Mouse (Mus musculus): ENCODE results near the gene Dnmt3a. TPM values are rescaled to one million over a fixed set of nuclear protein-coding genes. Genes with fewer than 3 reads are reported as not detected.

Dnmt3a gene
- polyA plus RNA-seq, 1 experiment from 2014 or later: 152 TPM

- no peak overlapping the region for H3K9ac ChIP-seq
- 58% methylated on average over 7 of the region's 7 CpGs for WGBS
- H3K4me1 ChIP-seq: peaks cover 25% of the 10 kb centered on the region
- H3K36me3 ChIP-seq (replicated peaks): 0 out of 2 replicates have a peak, but pooled peaks cover 5% of the 10 kb centered on the region
- 0 out of 2 replicates have a peak, but pooled peaks have one; percentile 3 for ATAC-seq (replicated peaks)
- peak overlapping the region; percentile 60 for H3K27ac ChIP-seq
- H3K27me3 ChIP-seq (replicated peaks): no peaks in the 10 kb centered on the region
- no peak overlapping the region for H3K4me3 ChIP-seq
- no peaks in the 10 kb centered on the region for H3K9me3 ChIP-seq
- 0 out of 2 replicates have a peak overlapping the region, but pooled peaks have one; percentile 31 for H3K4me2 ChIP-seq
These were observed 27.4 kb downstream of the Dnmt3a start for GRCm38 (mm10) chr12:3833059-3833760.

- 4% methylated on average over 8 of the region's 8 CpGs for WGBS
- H3K9me3 ChIP-seq: no peaks in the 10 kb centered on the region
- H3K27ac ChIP-seq: peak overlapping the region; percentile 60
- 0 out of 2 replicates have a peak, but pooled peaks cover 5% of the 10 kb centered on the region for H3K36me3 ChIP-seq (replicated peaks)
- no peak overlapping the region for H3K9ac ChIP-seq
- H3K4me1 ChIP-seq: peaks cover 25% of the 10 kb centered on the region
- peak; percentile 78 for ATAC-seq (replicated peaks)
- H3K4me3 ChIP-seq: no peak overlapping the region
- peak overlapping the region; percentile 31 for H3K4me2 ChIP-seq
- H3K27me3 ChIP-seq (replicated peaks): no peaks in the 10 kb centered on the region
These were observed 28.1 kb downstream of the Dnmt3a start for GRCm38 (mm10) chr12:3833851-3834273.

GRCm38 (mm10) chr12:3834373-3835314 lies 28.8 kb downstream of the Dnmt3a start:
- H3K9me3 ChIP-seq: no peaks in the 10 kb centered on the region
- H3K36me3 ChIP-seq (replicated peaks): 0 out of 2 replicates have a peak, but pooled peaks cover 5% of the 10 kb centered on the region
- H3K9ac ChIP-seq: no peak overlapping the region
- H3K27ac ChIP-seq: peak overlapping the region; percentile 60
- H3K27me3 ChIP-seq (replicated peaks): no peaks in the 10 kb centered on the region
- peak; percentile 73 for ATAC-seq (replicated peaks)
- H3K4me1 ChIP-seq: peaks cover 25% of the 10 kb centered on the region
- WGBS: 9% methylated on average over 21 of the region's 21 CpGs
- H3K4me3 ChIP-seq: no peak overlapping the region
- peak overlapping the region; percentile 31 for H3K4me2 ChIP-seq

- Histone ChIP-seq H3K27me3 (replicated peaks) (no peaks in the 10 kb centered on the region), H3K4me1 (peaks cover 25% of the 10 kb centered on the region), H3K27ac (no peak overlapping the region), H3K4me2 (no peak overlapping the region), H3K9ac (no peak overlapping the region), H3K9me3 (no peaks in the 10 kb centered on the region), H3K4me3 (no peak overlapping the region), H3K36me3 (replicated peaks) (0 out of 2 replicates have a peak, but pooled peaks cover 5% of the 10 kb centered on the region)
- WGBS: 72% methylated on average over 2 of the region's 2 CpGs
- no peak for ATAC-seq (replicated peaks)
These were observed 29.8 kb downstream of the Dnmt3a start for GRCm38 (mm10) chr12:3835576-3835975.

- Histone ChIP-seq H3K4me1 (peaks cover 32% of the 10 kb centered on the region), H3K27ac (no peak overlapping the region), H3K4me3 (no peak overlapping the region), H3K4me2 (no peak overlapping the region), H3K27me3 (replicated peaks) (no peaks in the 10 kb centered on the region), H3K9ac (no peak overlapping the region), H3K36me3 (replicated peaks) (0 out of 2 replicates have a peak, but pooled peaks cover 5% of the 10 kb centered on the region), H3K9me3 (no peaks in the 10 kb centered on the region)
- WGBS: 65% methylated on average over 9 of the region's 9 CpGs
- no peak for ATAC-seq (replicated peaks)
These were observed 31.4 kb downstream of the Dnmt3a start for GRCm38 (mm10) chr12:3837081-3837832.

GRCm38 (mm10) chr12:3838009-3838408 lies 32.2 kb downstream of the Dnmt3a start:
- H3K27ac ChIP-seq: no peak overlapping the region
- H3K4me2 ChIP-seq: no peak overlapping the region
- H3K4me3 ChIP-seq: no peak overlapping the region
- H3K27me3 ChIP-seq (replicated peaks): no peaks in the 10 kb centered on the region
- no peak for ATAC-seq (replicated peaks)
- WGBS: 70% methylated on average over 4 of the region's 4 CpGs
- H3K36me3 ChIP-seq (replicated peaks): 0 out of 2 replicates have a peak, but pooled peaks cover 5% of the 10 kb centered on the region
- H3K9me3 ChIP-seq: no peaks in the 10 kb centered on the region
- H3K9ac ChIP-seq: no peak overlapping the region
- peaks cover 34% of the 10 kb centered on the region for H3K4me1 ChIP-seq

- no peak for ATAC-seq (replicated peaks)
- Histone ChIP-seq H3K36me3 (replicated peaks) (0 out of 2 replicates have a peak, but pooled peaks cover 5% of the 10 kb centered on the region), H3K4me2 (no peak overlapping the region), H3K9ac (no peak overlapping the region), H3K9me3 (no peaks in the 10 kb centered on the region), H3K4me1 (peaks cover 30% of the 10 kb centered on the region), H3K27me3 (replicated peaks) (no peaks in the 10 kb centered on the region), H3K27ac (no peak overlapping the region), H3K4me3 (no peak overlapping the region)
- WGBS: 89% methylated on average over 1 of the region's 1 CpGs
These were observed 33.9 kb downstream of the Dnmt3a start for GRCm38 (mm10) chr12:3839662-3840061.

GRCm38 (mm10) chr12:3841121-3841520 lies 35.3 kb downstream of the Dnmt3a start:
- ATAC-seq (replicated peaks): no peak
- no peaks in the 10 kb centered on the region for H3K27me3 ChIP-seq (replicated peaks)
- WGBS: 54% methylated on average over 4 of the region's 4 CpGs
- no peak overlapping the region for H3K27ac ChIP-seq
- H3K9me3 ChIP-seq: no peaks in the 10 kb centered on the region
- 0 out of 2 replicates have a peak, but pooled peaks cover 5% of the 10 kb centered on the region for H3K36me3 ChIP-seq (replicated peaks)
- no peak overlapping the region for H3K9ac ChIP-seq
- peaks cover 23% of the 10 kb centered on the region for H3K4me1 ChIP-seq
- H3K4me3 ChIP-seq: no peak overlapping the region
- no peak overlapping the region for H3K4me2 ChIP-seq

GRCm38 (mm10) chr12:3842843-3843242 lies 37.0 kb downstream of the Dnmt3a start:
- H3K9ac ChIP-seq: no peak overlapping the region
- 0 out of 2 replicates have a peak, but pooled peaks cover 2% of the 10 kb centered on the region for H3K36me3 ChIP-seq (replicated peaks)
- no peak overlapping the region for H3K4me2 ChIP-seq
- peaks cover 23% of the 10 kb centered on the region for H3K4me1 ChIP-seq
- no peak for ATAC-seq (replicated peaks)
- H3K4me3 ChIP-seq: no peak overlapping the region
- peak overlapping the region; percentile 27; the same call in 1 of the 2 replicates for H3K27ac ChIP-seq
- no peaks in the 10 kb centered on the region for H3K27me3 ChIP-seq (replicated peaks)
- WGBS: 45% methylated on average over 6 of the region's 6 CpGs
- H3K9me3 ChIP-seq: no peaks in the 10 kb centered on the region

- H3K4me3 ChIP-seq: no peak overlapping the region
- H3K4me1 ChIP-seq: peaks cover 23% of the 10 kb centered on the region
- H3K4me2 ChIP-seq: no peak overlapping the region
- peak; percentile 48 for ATAC-seq (replicated peaks)
- H3K36me3 ChIP-seq (replicated peaks): no peaks in the 10 kb centered on the region
- peak overlapping the region; percentile 27; the same call in 1 of the 2 replicates for H3K27ac ChIP-seq
- 14% methylated on average over 7 of the region's 7 CpGs for WGBS
- no peaks in the 10 kb centered on the region for H3K9me3 ChIP-seq
- no peaks in the 10 kb centered on the region for H3K27me3 ChIP-seq (replicated peaks)
- H3K9ac ChIP-seq: no peak overlapping the region
These were observed 37.6 kb downstream of the Dnmt3a start for GRCm38 (mm10) chr12:3843371-3843861.

- H3K27me3 ChIP-seq (replicated peaks): no peaks in the 10 kb centered on the region
- ATAC-seq (replicated peaks): no peak
- H3K4me2 ChIP-seq: no peak overlapping the region
- no peak overlapping the region for H3K9ac ChIP-seq
- no peaks in the 10 kb centered on the region for H3K9me3 ChIP-seq
- H3K36me3 ChIP-seq (replicated peaks): no peaks in the 10 kb centered on the region
- H3K4me1 ChIP-seq: peaks cover 23% of the 10 kb centered on the region
- 32% methylated on average over 7 of the region's 7 CpGs for WGBS
- H3K27ac ChIP-seq: no peak overlapping the region
- H3K4me3 ChIP-seq: no peak overlapping the region
These were observed 38.1 kb downstream of the Dnmt3a start for GRCm38 (mm10) chr12:3843918-3844317.
